Mouse (Mus musculus) neural tube, embryonic 13.5 days (tissue): ENCODE data around the gene Azin2. TPM values are rescaled to one million over a fixed set of nuclear protein-coding genes. Genes with fewer than 3 reads are reported as not detected.

ENCODE experiments used
- ATAC-seq: fragments of 200-750 bp; cut with Nextera tagmentation; 2 replicates; pipeline ENCODE4 v1.8.0; 2017; ENCODE audit warnings: low read depth, mild to moderate bottlenecking, moderate TSS enrichment, moderate library complexity
- H3K27ac ChIP-seq: fragments of 300-500 bp; sonication (generic); replicated peaks from 2 replicates; pipeline ENCODE4 v1.5.1; 2015; ENCODE audit warnings: moderate library complexity, mild to moderate bottlenecking, inconsistent platforms
- H3K27me3 ChIP-seq: fragments of 300-500 bp; sonication (generic); 2 replicates; pipeline ENCODE4 v1.6.1; 2015; ENCODE audit warnings: mild to moderate bottlenecking, inconsistent platforms
- H3K36me3 ChIP-seq: fragments of 300-500 bp; sonication (generic); 2 replicates; pipeline ENCODE4 v1.6.1; 2015; ENCODE audit warnings: mild to moderate bottlenecking, inconsistent platforms
- H3K4me1 ChIP-seq: fragments of 300-500 bp; sonication (generic); replicated peaks from 2 replicates; pipeline ENCODE4 v1.6.1; 2015; ENCODE audit warnings: inconsistent platforms
- H3K4me2 ChIP-seq: fragments of 300-500 bp; sonication (generic); 2 replicates; pipeline ENCODE4 v1.6.1; 2015; ENCODE audit warnings: inconsistent platforms, mild to moderate bottlenecking, moderate library complexity
- H3K4me3 ChIP-seq: fragments of 300-500 bp; sonication (generic); 2 replicates; pipeline ENCODE4 v1.5.1; 2015; ENCODE audit warnings: mild to moderate bottlenecking, inconsistent platforms
- H3K9ac ChIP-seq: fragments of 300-500 bp; sonication (generic); 2 replicates; pipeline ENCODE4 v1.6.1; 2015; ENCODE audit warnings: moderate library complexity, mild to moderate bottlenecking, inconsistent platforms
- H3K9me3 ChIP-seq: fragments of 300-500 bp; sonication (generic); 2 replicates; pipeline ENCODE4 v1.6.1; 2016; ENCODE audit warnings: inconsistent platforms
- WGBS: fragments of 180-500 bp; shearing (Covaris S2); methylation state at CpG from one replicate; pipeline ENCODE4 v1.1.7; 2015; 5-methylcytosine and 5-hydroxymethylcytosine counted together
- polyA plus RNA-seq: library from polyadenylated mRNA; unstranded; fragments of >200 nt; fragmentation: Nextera tagmentation; extraction: Ambion mirVana; gene quantifications from 2 replicates; pipeline ENCODE4 v1.2.1, GENCODE M21; 2015

Azin2 gene
- polyA plus RNA-seq, 1 experiment from 2014 or later, result 16.9 TPM

DNA sequence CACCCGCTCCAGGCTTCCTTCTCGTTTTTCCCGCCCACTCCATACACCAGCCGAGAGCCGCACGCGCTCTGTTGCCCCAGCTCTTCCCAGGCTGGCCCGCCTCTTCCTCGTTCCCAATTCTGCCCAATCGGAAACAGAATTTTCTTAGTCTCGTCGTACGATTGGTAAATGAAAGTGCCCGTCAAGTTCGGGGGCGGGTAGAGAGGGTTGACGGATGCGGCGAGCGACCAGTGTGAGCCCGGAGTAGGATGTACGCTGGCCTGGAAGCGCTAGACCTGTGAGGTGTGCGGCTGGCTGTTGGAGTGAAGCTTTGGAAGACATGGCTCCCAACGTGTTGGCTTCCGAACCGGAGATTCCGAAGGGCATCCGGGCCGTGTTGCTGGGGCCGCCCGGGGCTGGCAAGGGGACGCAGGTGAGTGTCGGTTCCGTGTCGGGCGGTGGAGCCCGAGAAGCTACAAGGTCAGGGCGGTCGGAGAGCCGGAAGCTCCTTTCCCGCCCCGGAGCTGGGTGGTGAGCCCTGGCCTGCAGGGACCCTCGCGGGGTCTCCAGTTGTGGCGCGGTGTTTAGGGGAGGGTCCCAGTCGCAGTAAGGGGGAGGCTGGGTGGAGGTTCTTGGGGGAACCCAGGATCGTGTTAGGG, 30.9 kb upstream of the Azin2 start:
- H3K4me2 ChIP-seq, result peak overlapping the region; percentile 77
- under 1% methylated on average over 49 of the region's 49 CpGs for WGBS
- peak overlapping the region; percentile 65 for H3K4me3 ChIP-seq
- no peaks in the 10 kb centered on the region for H3K9me3 ChIP-seq
- H3K36me3 ChIP-seq, result no peaks in the 10 kb centered on the region
- peak overlapping the region; percentile 52; the same call in 1 of the 2 replicates for H3K27ac ChIP-seq
- 0 out of 2 replicates have a peak, but pooled peaks cover 11% of the 10 kb centered on the region for H3K27me3 ChIP-seq
- peaks cover 23% of the 10 kb centered on the region for H3K4me1 ChIP-seq
- peak overlapping the region; percentile 80 for H3K9ac ChIP-seq
- ATAC-seq, result peak; percentile 100

DNA sequence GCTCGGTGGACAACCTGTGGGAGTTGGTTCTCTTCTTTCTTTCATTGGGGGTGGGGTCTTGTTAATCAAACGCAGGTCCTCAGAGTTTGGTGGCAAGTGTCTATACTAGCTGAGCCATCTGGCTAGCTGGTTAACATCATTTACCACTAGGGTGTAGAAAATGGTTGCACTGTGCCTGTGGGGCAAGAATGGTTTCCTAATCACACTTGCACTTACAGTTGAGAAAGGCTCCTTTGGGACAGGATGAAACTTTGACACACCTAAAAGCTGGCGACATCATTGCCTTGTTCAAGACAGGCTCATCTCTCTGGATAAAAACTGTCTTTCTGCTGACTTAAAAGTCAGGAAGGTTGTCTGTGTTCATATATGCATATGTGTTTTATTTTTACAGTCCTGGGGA, 29.9 kb upstream of the Azin2 start:
- Histone ChIP-seq H3K27me3 (0 out of 2 replicates have a peak, but pooled peaks cover 11% of the 10 kb centered on the region), H3K27ac (no peak overlapping the region), H3K4me2 (no peak overlapping the region), H3K9me3 (no peaks in the 10 kb centered on the region), H3K9ac (no peak overlapping the region), H3K36me3 (no peaks in the 10 kb centered on the region), H3K4me1 (peaks cover 23% of the 10 kb centered on the region), H3K4me3 (no peak overlapping the region)
- 95% methylated on average over 3 of the region's 3 CpGs for WGBS
- no peak for ATAC-seq

DNA sequence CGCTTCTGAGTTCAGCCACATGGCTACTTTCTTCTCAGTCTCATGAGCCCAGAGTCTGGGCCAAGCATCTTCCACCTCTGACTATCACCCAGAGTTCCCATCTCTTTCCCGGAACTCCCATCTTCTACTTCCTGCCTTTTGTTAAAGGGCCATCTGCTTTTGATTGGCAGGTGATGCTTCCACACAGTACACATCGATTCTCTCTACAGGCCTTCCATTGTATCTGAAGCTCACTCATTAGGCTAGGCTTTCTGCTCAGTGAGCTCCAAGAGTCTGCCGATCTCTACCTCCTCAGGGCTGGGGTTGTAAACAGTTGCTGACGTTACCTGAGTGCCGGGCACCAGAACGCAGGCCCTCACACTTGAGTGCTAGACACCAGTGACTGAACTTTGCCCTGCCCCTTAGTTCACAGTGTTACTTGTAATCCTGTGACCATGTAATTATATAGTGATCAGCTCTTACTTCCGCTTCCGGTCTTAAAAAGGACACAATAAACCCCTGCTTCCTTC, 29.3 kb upstream of the Azin2 start, which contains the start of gene Ak2:
TSS of gene Ak2 (plus strand) at position 459 of the 509 bp plus-strand sequence.
- Histone ChIP-seq H3K36me3 (no peaks in the 10 kb centered on the region), H3K9ac (no peak within 1 kb of the TSS), H3K4me2 (peak within 1 kb of the TSS; percentile 35), H3K4me3 (peak within 1 kb of the TSS; percentile 65; the same call in 1 of the 2 replicates), H3K27me3 (0 out of 2 replicates have a peak, but pooled peaks cover 11% of the 10 kb centered on the region), H3K4me1 (peaks cover 22% of the 10 kb centered on the region), H3K27ac (no peak within 1 kb of the TSS), H3K9me3 (no peaks in the 10 kb centered on the region)
- ATAC-seq, result no peak
- 92% methylated on average over 9 of the region's 9 CpGs for WGBS

GRCm38 (mm10) chr4:128989678-128990077, 27.4 kb upstream of the Azin2 start:
- peaks cover 11% of the 10 kb centered on the region for H3K4me1 ChIP-seq
- WGBS, result 46% methylated on average over 11 of the region's 11 CpGs
- H3K9me3 ChIP-seq, result no peaks in the 10 kb centered on the region
- no peak overlapping the region for H3K4me2 ChIP-seq
- no peak for ATAC-seq
- no peak overlapping the region for H3K4me3 ChIP-seq
- no peaks in the 10 kb centered on the region for H3K36me3 ChIP-seq
- no peak overlapping the region for H3K9ac ChIP-seq
- H3K27me3 ChIP-seq, result 0 out of 2 replicates have a peak, but pooled peaks cover 11% of the 10 kb centered on the region
- no peak overlapping the region for H3K27ac ChIP-seq

DNA sequence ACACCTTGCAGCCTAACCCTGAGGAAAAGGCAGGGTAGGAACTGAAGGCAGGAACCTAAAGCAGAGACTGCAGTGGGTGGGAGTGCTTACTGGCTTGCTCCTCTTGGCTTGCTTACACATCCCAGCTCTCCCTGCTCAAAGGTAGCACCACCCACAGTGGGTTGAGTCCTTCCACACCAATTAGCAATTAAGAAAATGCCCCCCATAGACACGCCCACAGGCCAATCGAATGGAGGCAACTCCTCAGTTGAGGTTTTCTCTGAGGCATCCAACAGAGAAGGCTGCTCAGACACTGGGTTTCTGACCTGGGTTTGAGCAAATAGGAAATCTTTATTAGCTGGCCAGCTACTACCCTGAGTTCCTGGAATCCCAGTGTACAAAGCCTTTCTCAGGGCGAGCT, 26.7 kb upstream of the Azin2 start:
- Histone ChIP-seq H3K9ac (no peak overlapping the region), H3K27me3 (0 out of 2 replicates have a peak, but pooled peaks cover 11% of the 10 kb centered on the region), H3K4me1 (peaks cover 3% of the 10 kb centered on the region), H3K36me3 (no peaks in the 10 kb centered on the region), H3K4me3 (no peak overlapping the region), H3K9me3 (no peaks in the 10 kb centered on the region), H3K4me2 (no peak overlapping the region), H3K27ac (no peak overlapping the region)
- 38% methylated on average over 3 of the region's 3 CpGs for WGBS
- ATAC-seq, result no peak

GRCm38 (mm10) chr4:128984600-128984999, 22.4 kb upstream of the Azin2 start:
- no peak overlapping the region for H3K4me2 ChIP-seq
- WGBS, result 77% methylated on average over 3 of the region's 3 CpGs
- no peak overlapping the region for H3K27ac ChIP-seq
- no peak overlapping the region for H3K4me3 ChIP-seq
- no peak overlapping the region for H3K9ac ChIP-seq
- H3K27me3 ChIP-seq, result 0 out of 2 replicates have a peak, but pooled peaks cover 6% of the 10 kb centered on the region
- H3K4me1 ChIP-seq, result no peaks in the 10 kb centered on the region
- no peak for ATAC-seq
- H3K9me3 ChIP-seq, result no peaks in the 10 kb centered on the region
- H3K36me3 ChIP-seq, result no peaks in the 10 kb centered on the region

- WGBS, result 62% methylated on average over 2 of the region's 2 CpGs
- H3K36me3 ChIP-seq, result no peaks in the 10 kb centered on the region
- H3K4me3 ChIP-seq, result no peak overlapping the region
- no peak overlapping the region for H3K4me2 ChIP-seq
- no peak overlapping the region for H3K9ac ChIP-seq
- no peak for ATAC-seq
- H3K9me3 ChIP-seq, result no peaks in the 10 kb centered on the region
- no peaks in the 10 kb centered on the region for H3K4me1 ChIP-seq
- no peak overlapping the region for H3K27ac ChIP-seq
- H3K27me3 ChIP-seq, result 0 out of 2 replicates have a peak, but pooled peaks cover under 1% of the 10 kb centered on the region
These were observed 21.4 kb upstream of the Azin2 start for GRCm38 (mm10) chr4:128983656-128984055.

DNA sequence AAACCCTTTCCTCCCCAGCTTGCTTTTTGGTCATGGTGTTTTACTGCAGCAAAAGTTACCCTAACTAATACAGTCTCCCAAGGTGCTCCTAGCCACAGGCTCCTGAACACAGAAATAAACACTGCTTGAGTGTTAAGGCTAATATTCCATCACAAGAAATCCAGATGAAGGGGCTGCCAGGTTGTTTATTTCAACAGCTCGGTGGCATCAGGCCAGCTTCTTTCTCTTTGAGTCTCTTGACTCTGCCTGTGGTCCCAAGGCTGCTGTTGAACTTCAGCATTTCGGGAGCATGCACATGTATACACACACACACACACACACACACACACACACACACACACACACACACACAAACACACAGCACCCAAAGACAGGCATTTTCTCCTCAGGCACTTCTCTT, 20.9 kb upstream of the Azin2 start:
- Histone ChIP-seq H3K4me1 (no peaks in the 10 kb centered on the region), H3K4me3 (no peak overlapping the region), H3K9ac (no peak overlapping the region), H3K36me3 (no peaks in the 10 kb centered on the region), H3K9me3 (no peaks in the 10 kb centered on the region), H3K27me3 (no peaks in the 10 kb centered on the region), H3K27ac (no peak overlapping the region), H3K4me2 (no peak overlapping the region)
- ATAC-seq, result no peak
- 95% methylated on average over 2 of the region's 2 CpGs for WGBS

- no peak for ATAC-seq
- Histone ChIP-seq H3K36me3 (no peaks in the 10 kb centered on the region), H3K27me3 (no peaks in the 10 kb centered on the region), H3K9ac (no peak overlapping the region), H3K4me1 (no peaks in the 10 kb centered on the region), H3K4me2 (no peak overlapping the region), H3K9me3 (no peaks in the 10 kb centered on the region), H3K4me3 (no peak overlapping the region), H3K27ac (no peak overlapping the region)
- 69% methylated on average over 11 of the region's 11 CpGs for WGBS
These were observed 19.6 kb upstream of the Azin2 start for GRCm38 (mm10) chr4:128981833-128982180.

DNA sequence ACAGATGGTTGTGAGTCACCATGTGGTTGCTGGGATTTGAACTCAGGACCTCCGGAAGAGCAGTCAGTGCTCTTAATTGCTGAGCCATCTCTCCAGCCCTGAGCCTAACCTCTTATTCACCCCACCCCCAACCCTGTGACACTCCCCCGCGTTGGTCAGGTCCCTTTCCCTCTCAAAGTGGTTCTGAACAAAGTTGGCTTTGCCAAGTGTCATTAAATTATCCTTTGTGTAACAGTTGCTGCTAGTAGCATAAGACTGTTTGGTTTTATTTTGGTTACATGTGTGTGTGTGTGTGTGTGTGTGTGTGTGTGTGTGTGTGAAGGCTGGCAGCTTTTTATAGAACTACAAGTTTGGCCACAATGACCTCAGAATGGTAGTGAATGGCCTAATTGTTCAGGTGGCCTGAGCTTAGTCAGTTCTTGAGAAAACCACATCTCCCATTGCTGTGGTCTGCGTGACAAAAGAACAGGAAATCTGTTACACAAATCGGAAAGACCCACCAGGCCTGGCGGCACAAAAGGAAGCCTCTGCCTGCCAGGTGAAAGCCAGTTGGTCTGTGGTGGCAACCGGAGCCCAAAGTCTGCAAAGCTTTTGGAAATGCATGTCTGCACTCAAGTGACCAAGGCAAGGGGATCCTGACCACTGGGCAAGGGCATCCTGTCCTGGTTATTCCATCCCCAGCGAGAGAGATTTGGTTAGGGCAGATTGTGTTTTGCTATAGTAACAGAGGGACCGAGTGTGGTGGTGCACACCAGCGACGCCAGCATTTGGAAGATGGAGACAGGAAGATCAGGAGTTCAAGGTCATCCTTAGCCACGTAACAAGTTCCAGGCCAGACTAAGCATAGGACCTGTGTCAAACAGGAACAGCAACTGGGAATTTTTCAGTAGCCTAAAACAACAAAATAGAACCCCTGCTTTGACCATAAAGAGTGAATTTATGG, 18.9 kb upstream of the Azin2 start:
- H3K4me1 ChIP-seq, result no peaks in the 10 kb centered on the region
- no peak overlapping the region for H3K9ac ChIP-seq
- no peak overlapping the region for H3K27ac ChIP-seq
- no peak for ATAC-seq
- H3K4me3 ChIP-seq, result no peak overlapping the region
- no peaks in the 10 kb centered on the region for H3K36me3 ChIP-seq
- no peak overlapping the region for H3K4me2 ChIP-seq
- no peaks in the 10 kb centered on the region for H3K27me3 ChIP-seq
- H3K9me3 ChIP-seq, result no peaks in the 10 kb centered on the region
- 73% methylated on average over 12 of the region's 12 CpGs for WGBS

- no peak overlapping the region for H3K9ac ChIP-seq
- no peaks in the 10 kb centered on the region for H3K27me3 ChIP-seq
- H3K4me3 ChIP-seq, result no peak overlapping the region
- no peak overlapping the region for H3K27ac ChIP-seq
- H3K9me3 ChIP-seq, result no peaks in the 10 kb centered on the region
- no peaks in the 10 kb centered on the region for H3K36me3 ChIP-seq
- 48% methylated on average over 1 of the region's 1 CpGs for WGBS
- no peaks in the 10 kb centered on the region for H3K4me1 ChIP-seq
- ATAC-seq, result no peak
- H3K4me2 ChIP-seq, result no peak overlapping the region
These were observed 16.4 kb upstream of the Azin2 start for GRCm38 (mm10) chr4:128978634-128979033.

DNA sequence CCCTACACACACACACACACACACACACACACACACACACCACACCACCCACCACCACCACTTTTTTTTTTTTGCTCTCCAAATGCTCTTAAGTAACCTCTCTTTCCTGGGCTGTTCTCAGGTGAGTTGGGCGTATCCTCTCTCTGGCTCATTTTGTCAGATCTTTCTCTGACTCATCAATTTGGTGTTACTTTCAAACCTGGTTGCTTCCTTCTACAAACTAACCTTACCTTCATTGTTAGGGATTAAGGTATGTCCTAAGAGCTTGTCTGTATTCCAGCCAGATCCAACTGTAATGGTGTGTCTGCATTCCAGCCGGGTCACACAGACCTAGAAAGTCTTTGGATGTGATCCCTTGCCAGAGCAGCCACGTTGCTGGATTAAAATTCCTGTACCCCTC, 15.0 kb upstream of the Azin2 start:
- ATAC-seq, result no peak
- no peaks in the 10 kb centered on the region for H3K9me3 ChIP-seq
- no peak overlapping the region for H3K4me2 ChIP-seq
- no peaks in the 10 kb centered on the region for H3K4me1 ChIP-seq
- no peak overlapping the region for H3K9ac ChIP-seq
- no peak overlapping the region for H3K4me3 ChIP-seq
- H3K27ac ChIP-seq, result no peak overlapping the region
- no peaks in the 10 kb centered on the region for H3K27me3 ChIP-seq
- H3K36me3 ChIP-seq, result no peaks in the 10 kb centered on the region
- WGBS, result 82% methylated on average over 3 of the region's 3 CpGs
